Mouse (Mus musculus) cerebellum, adult 18-20 months (tissue): Measurements from ENCODE around the gene Cry2.
"Not testable (repeated sequence)": the region's sequence is repeated elsewhere in the genome, so short reads cannot be mapped to it uniquely, and the experiment has no call there.

Experiments
- DNase-seq, 2 experiments: peaks; one replicate each; pipeline ENCODE4 v3.0.0; 2021

The Cry2 gene

DNA sequence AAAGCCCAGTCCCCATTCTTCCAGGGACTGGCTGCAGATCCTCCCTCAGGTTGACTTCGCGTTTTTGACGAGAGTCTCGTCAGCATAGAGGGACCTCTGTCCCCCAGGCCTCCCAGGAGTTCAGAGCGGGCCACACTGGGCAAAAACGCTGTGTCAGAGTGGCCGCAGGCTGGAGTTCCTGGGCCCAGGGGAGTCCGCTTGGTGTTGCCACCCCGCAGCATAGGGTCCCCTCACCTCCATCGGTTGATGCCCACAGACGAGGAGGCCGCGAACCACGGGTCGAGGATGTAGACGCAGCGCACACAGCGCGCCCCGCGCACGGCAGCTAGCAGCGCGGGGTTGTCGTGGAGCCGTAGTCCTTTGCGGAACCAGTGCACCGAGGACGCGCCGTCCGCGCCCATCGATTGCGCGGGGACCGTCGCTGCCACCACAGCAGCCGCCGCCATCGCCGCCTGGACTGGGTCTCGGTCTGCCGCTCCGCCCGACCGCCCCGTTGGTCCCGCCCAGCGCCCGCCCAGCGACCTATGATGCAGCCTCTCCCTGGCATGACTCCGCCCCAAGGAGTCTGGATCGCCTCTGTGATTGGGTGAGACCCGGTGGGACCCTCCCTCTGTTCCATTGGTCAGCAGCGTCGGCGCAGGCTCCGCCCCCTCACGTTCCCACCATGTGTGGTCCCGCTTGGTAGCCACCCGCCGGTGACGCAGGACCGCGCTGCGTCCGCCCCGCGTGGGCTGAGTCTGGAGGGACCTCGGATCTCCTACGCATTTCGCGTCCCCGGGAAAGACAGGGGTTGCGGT, at the start of gene Cry2:
TSS of gene Cry2 (minus strand) at position 466 of the 797 bp plus-strand sequence.
- DNase-seq, result peak; percentile 99

GRCm38 (mm10) chr2:92483505-92483904, 49.7 kb upstream of the Cry2 start:
- DNase-seq, result no peak

GRCm38 (mm10) chr2:92482551-92482950, 48.7 kb upstream of the Cry2 start:
- DNase-seq, result no peak

- no peak for DNase-seq
Observed at GRCm38 (mm10) chr2:92478313-92478688, 44.5 kb upstream of the Cry2 start.

- DNase-seq, result no peak
Observed at GRCm38 (mm10) chr2:92477672-92478312, 43.9 kb upstream of the Cry2 start.

DNA sequence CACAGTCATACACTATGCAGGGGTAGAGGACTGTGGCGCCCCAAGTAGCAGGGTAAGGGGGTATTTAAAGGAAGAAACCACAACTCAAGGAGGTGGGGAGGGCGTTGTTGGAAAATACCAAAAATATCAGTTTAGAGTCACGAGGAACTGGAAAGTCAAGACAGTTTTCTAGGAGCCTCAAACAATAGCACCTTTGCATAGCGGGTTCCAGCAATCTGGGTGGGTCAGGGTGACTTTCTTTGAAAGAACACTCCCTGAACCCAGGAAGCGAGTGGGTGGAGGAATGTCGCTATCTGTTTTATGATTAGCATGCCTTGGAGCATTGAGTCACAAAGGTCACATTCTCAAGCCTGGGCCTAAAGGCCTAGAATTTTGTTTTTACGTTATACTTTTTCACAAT, 42.7 kb upstream of the Cry2 start:
- not testable (repeated sequence) for DNase-seq

DNA sequence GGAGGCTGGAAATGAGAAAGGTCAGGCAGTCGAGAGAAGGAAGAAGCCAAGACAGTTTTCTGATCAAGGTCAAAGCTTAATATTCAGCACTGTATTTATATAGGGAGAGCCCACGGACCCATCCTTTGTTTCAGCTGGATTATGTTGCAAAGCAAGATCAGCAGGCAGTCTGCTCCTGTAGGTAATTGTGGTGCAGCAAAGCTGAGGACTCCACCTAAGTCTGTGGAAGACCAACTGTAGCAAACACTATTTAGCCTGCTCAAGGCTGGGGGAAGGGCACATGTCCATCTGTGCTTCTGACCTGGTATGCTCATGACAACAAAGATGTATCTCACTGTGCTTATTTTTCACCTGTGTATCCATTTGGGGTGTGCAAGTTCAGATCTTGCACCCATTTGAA, 41.9 kb upstream of the Cry2 start:
- DNase-seq, result no peak

DNA sequence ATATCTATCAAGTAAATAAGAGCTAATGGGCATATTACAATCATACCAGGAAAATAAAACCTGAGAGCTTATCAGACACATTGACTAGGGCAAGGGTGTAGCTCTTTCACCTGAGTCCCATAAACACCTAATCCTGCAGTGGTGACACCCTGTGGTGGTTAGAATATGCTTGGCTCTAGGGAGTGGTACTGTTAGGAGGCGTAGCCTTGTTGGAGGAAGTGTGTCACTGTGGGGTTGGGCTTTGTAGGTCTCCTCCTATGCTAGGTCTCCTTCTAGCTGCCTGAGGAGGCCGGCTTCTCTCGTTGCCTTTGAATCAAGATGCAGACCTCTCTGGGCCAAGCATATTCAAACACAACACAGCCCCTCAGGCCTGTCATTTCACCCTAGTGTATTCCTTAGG, 41.1 kb upstream of the Cry2 start:
- no peak for DNase-seq

DNA sequence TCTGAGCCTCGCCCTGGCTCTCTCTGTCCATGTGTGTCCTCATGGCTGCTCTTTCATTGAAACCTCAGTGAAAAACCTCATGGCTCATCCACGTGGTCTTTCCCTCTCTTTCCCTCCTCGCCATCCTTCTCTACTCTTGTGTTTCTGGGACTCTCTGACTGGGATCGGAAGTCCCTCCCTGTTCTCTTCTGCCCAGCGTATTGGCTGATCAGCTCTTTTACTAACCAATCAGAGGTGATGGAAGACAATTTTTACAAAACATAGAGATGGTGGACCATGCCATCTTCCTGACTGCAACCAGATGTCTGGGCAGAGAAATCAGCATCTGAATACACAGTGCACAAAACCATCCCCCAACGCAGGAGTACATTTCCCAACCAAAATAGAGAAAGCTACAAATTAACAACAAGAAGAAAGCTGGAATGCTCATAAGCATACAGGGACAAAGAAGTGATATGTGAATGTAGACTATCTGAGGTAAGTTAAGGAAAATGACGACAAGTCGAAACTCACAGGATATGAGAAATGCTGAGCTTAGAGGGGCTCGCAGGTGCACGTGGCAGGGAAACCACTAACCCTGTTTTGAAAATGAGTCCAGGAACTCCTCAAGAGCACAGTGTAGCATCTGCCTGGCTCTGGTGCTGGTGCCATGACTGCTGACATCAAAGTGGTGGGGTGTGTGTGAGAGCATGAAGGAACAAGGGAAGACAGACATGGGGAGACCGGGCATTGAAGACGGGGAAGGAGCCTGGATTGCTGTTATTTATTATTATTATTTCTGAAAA, 38.2 kb upstream of the Cry2 start:
- DNase-seq, result no peak

GRCm38 (mm10) chr2:92464690-92465089, 30.8 kb upstream of the Cry2 start:
- no peak for DNase-seq

GRCm38 (mm10) chr2:92461215-92461614, 27.4 kb upstream of the Cry2 start:
- DNase-seq, result no peak

- peak; percentile 53 to 59 for DNase-seq
Observed at GRCm38 (mm10) chr2:92459921-92460707, 26.3 kb upstream of the Cry2 start, which contains the start of gene Slc35c1. Gene Slc35c1, minus strand, starts transcription at chr2:92460538.

GRCm38 (mm10) chr2:92459141-92459920, 25.5 kb upstream of the Cry2 start:
- peak; percentile 87 to 88 for DNase-seq

DNA sequence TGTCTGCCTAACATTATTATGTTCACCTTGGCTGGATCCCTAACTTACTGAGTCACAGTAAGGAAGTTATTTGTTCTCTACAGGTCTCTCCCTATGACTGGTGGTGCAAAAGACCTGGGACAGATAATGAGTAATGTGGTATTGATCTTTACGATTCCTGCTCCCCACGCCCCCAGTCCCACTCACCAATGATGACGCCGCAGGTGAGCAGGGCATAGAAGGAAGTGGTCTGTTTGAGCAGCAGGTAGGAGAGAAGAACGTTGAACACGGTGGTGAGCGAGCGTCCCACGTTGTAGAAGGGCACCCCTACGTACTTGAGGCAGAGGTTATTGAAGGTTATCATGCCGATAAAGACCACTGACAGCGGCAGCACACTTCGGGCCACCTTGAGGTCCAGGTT, 24.6 kb upstream of the Cry2 start:
- DNase-seq, result no peak

DNA sequence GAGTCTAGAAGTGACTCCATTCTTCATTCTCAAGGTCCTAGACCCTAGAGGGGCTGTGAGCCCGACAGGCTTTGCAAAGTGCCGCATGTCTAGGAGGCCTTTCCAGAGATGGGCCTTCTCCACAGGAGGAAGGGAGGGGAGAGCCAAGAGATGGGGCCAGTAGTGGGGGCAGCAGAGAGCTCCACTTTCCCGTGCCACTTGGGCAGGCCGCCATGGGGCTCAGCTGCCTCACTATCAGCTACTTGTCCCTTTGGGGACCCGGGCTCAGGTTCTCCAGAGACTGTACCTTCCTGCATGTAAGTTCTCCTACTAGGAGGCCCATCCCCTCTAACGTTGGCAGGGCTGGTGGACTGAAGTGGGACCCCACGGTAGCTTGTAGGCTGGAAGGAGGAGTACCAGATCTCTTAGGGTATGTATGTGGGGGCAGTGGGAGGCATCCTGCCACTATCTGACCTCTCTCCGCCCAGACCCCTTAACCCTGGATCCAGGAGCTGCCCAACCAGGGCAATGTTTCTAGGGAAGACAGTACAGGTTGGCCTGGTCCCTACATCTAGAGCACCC, 23.2 kb upstream of the Cry2 start:
- peak in 1 of 2 experiments; percentile 44 for DNase-seq

DNA sequence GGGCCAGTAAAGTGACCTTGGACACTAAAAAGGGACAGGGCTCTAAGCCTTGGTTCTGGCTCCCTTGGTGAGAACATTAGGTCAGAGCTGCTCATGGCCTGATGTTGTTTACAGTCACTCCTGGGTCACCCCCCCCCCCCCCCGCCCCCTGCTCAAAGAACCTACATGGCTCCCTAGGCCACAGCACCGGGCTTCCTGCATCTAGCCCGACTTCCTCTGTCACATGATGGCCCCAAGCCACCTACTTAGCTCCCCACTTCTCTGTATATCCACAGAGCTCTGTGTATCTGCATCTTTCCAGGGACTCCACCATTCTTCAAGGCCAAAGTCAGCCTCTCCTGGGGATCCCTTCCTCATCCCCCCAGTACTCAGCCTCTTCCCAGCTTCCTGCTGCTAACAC, 21.9 kb upstream of the Cry2 start:
- DNase-seq, result no peak

DNA sequence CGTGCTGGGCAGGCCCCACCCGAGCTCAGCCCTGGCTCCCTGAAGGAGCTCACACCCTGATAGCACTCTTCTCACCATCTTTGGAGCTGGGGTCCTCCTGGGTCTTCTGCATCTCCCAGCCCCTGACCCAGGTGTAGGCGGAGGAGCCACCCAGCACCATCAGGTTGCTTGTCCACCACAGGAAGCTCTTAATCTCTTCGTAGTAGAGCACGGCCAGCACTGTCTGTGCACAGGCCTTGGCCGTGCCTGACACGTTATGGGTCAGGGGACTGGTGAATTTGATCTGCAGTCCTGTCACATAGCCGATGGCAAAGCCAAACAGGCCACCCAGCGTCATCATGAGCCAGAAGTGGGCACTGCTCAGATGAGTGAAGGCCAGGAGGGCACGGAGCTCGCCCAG, 20.3 kb upstream of the Cry2 start:
- no peak for DNase-seq

GRCm38 (mm10) chr2:92451126-92451525, 17.3 kb upstream of the Cry2 start:
- no peak for DNase-seq

DNA sequence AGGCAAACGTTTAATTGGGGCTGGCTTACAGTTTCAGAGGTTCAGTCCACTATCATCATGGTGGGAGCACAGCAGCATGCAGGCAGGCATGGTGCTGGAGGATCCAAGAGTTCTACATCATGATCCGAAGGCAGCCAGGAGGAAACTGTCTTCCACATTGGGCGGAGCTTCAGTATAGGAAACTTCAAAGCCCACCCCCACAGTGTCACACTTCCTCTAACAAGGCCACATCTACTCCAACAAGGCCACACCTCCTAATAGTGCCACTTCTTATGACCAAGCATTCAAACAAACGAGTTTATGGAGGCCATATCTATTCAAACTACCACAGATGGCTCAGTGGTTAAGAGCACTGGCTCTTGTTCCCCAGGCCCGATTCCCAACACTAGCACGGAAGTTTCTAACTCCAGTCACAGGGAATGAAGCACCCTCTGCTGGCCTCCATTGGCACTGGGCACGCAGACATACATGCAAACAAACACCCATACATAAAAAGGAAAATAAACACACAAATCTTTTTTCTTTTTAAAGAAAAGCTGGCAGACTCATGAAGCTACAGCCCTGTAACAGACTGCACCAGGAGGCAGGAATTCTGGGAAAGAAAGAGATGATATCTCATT, 13.4 kb upstream of the Cry2 start:
- DNase-seq, result peak in 1 of 2 experiments; percentile 5

DNA sequence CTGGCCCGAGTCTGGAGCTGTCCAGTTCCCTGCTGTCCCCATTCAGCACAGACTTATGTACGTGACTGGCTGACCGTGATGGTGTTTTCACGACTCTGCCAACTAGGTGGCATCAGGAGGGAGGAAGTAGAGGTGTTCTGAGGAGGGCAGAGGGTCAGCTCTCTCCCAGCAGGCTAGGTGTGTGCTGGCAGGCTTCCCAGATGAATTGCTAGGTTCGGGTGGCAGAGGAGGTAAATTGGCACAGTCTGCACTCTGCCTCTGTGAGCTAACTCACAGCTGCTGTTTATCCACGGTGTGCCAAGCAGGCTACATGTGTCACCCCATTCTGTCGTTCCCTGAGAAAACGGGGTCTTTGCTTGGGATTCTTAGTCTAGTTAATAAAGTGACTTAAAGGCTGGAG, 12.8 kb upstream of the Cry2 start:
- peak in 1 of 2 experiments; percentile 34 for DNase-seq

DNA sequence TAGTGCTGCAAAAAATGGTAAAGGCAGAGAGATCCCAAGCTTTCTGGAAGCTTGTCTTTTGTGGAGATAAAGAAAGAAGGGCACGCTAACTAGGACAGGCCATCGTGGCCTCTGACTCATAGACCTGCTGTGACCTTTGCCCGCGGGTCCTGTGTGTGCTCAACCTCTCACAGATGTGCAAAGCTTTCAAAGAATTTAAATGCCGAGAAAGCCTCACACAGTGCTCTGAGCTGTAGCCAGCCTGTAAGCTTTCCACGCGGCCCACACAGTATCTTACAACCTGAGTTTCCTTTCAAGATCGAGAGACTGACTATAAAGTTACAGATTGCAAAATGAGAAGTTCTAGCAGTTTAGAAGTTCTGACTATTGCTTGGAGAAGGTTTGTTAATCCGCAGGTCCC, 12.0 kb upstream of the Cry2 start:
- DNase-seq, result no peak
